Mouse (Mus musculus) kidney, adult 9 months (tissue): Measurements from ENCODE around the gene Tmem44.
"Not testable (repeated sequence)": the region's sequence is repeated elsewhere in the genome, so short reads cannot be mapped to it uniquely, and the experiment has no call there.

ENCODE experiments used
- DNase-seq: peaks from one replicate; pipeline ENCODE4 v3.0.0; 2022

The Tmem44 gene

GRCm38 (mm10) chr16:30491742-30492141 lies 58.9 kb downstream of the Tmem44 start:
- DNase-seq: no peak

- no peak for DNase-seq
Observed at GRCm38 (mm10) chr16:30490791-30491190, 59.9 kb downstream of the Tmem44 start.

- DNase-seq: peak; percentile 80
Observed at GRCm38 (mm10) chr16:30490316-30490715, 60.3 kb downstream of the Tmem44 start.

GRCm38 (mm10) chr16:30489662-30490061 lies 61.0 kb downstream of the Tmem44 start:
- peak; percentile 88 for DNase-seq

- DNase-seq: peak; percentile 75
Observed at GRCm38 (mm10) chr16:30486498-30486897, 64.1 kb downstream of the Tmem44 start.

- peak; percentile 66 for DNase-seq
Observed at GRCm38 (mm10) chr16:30477791-30478190, 72.9 kb downstream of the Tmem44 start.

GRCm38 (mm10) chr16:30477006-30477405 lies 73.6 kb downstream of the Tmem44 start:
- DNase-seq: peak; percentile 56

GRCm38 (mm10) chr16:30475633-30476461 lies 74.8 kb downstream of the Tmem44 start:
- no peak for DNase-seq

GRCm38 (mm10) chr16:30472447-30472846 lies 78.2 kb downstream of the Tmem44 start:
- DNase-seq: no peak

- no peak for DNase-seq
Observed at GRCm38 (mm10) chr16:30471912-30472311, 78.7 kb downstream of the Tmem44 start.

- no peak for DNase-seq
Observed at GRCm38 (mm10) chr16:30468944-30469343, 81.7 kb downstream of the Tmem44 start.

- no peak for DNase-seq
Observed at GRCm38 (mm10) chr16:30465680-30466298, 84.9 kb downstream of the Tmem44 start.

- not testable (repeated sequence) for DNase-seq
Observed at GRCm38 (mm10) chr16:30464742-30465141, 85.9 kb downstream of the Tmem44 start.
